Mouse (Mus musculus) liver, embryonic 14.5 days (tissue): Measurements from ENCODE around the gene Usp39. TPM values are rescaled to one million over a fixed set of nuclear protein-coding genes. Genes with fewer than 3 reads are reported as not detected.
A peak's percentile ranks its signal among the peaks of the same experiment; 100 is the strongest.

Experiments
- ATAC-seq: fragments of 200-750 bp; cut with Nextera tagmentation; 2 replicates; pipeline ENCODE4 v1.8.0; 2017; ENCODE audit warnings: moderate number of reproducible peaks, mild to moderate bottlenecking, moderate library complexity; ENCODE audit not compliant: insufficient read depth
- DNase-seq, 3 experiments: peaks; one replicate each; pipeline ENCODE4 v3.0.0-alpha.2; 2012 to 2013; ENCODE audit warnings: low read depth in 3 of 3, low spot score in 3 of 3
- H3K27ac ChIP-seq: fragments of 300-500 bp; sonication (generic); 2 replicates; pipeline ENCODE4 v1.5.1; 2014; ENCODE audit warnings: moderate library complexity, mild to moderate bottlenecking, control low read depth, inconsistent platforms
- H3K27me3 ChIP-seq: fragments of 300-500 bp; sonication (generic); 2 replicates; pipeline ENCODE4 v1.6.1; 2014; ENCODE audit warnings: mild to moderate bottlenecking, low read length, moderate library complexity; ENCODE audit not compliant: control insufficient read depth, insufficient read depth
- H3K36me3 ChIP-seq: fragments of 300-500 bp; sonication (generic); replicated peaks from 2 replicates; pipeline ENCODE4 v1.6.1; 2014; ENCODE audit warnings: low read depth; ENCODE audit not compliant: control insufficient read depth, insufficient read depth
- H3K4me1 ChIP-seq, 2 experiments: fragments of 200-500 bp in 1 of 2; fragments of 300-500 bp in 1 of 2; sonication (generic) in 1 of 2; replicated peaks; 2 replicates each; pipeline ENCODE4 v1.6.1; 2012 to 2014; ENCODE audit warnings: antibody characterized with exemption in 1 of 2, inconsistent platforms in 1 of 2, low read length in 1 of 2; ENCODE audit not compliant: control insufficient read depth in 2 of 2, insufficient read depth in 2 of 2
- H3K4me2 ChIP-seq: fragments of 300-500 bp; sonication (generic); 2 replicates; pipeline ENCODE4 v1.6.1; 2014; ENCODE audit warnings: low read depth, mild to moderate bottlenecking, control low read depth, moderate library complexity
- H3K4me3 ChIP-seq, 2 experiments: fragments of 200-500 bp in 1 of 2; fragments of 300-500 bp in 1 of 2; sonication (generic) in 1 of 2; 2 replicates each; pipeline ENCODE4 v1.5.1; 2012 to 2014; ENCODE audit warnings: low read depth in 2 of 2, low read length in 2 of 2, mild to moderate bottlenecking in 2 of 2, control low read depth in 1 of 2, inconsistent platforms in 1 of 2, moderate library complexity in 1 of 2; ENCODE audit not compliant: insufficient read depth in 1 of 2
- H3K9ac ChIP-seq: fragments of 300-500 bp; sonication (generic); replicated peaks from 2 replicates; pipeline ENCODE4 v1.6.1; 2014; ENCODE audit warnings: mild to moderate bottlenecking, control low read depth, moderate library complexity
- H3K9me3 ChIP-seq: fragments of 300-500 bp; sonication (generic); 2 replicates; pipeline ENCODE4 v1.6.1; 2016; ENCODE audit warnings: low read length, mixed read lengths; ENCODE audit not compliant: control insufficient read depth
- CTCF ChIP-seq: IDR thresholded peaks from 2 replicates; pipeline ENCODE4 v1.5.1; 2016; ENCODE audit warnings: antibody characterized with exemption, low read depth, control low read depth
- EP300 ChIP-seq: IDR thresholded peaks from 2 replicates; pipeline ENCODE4 v1.6.1; 2016; ENCODE audit warnings: antibody characterized with exemption, low read depth
- WGBS: fragments of 180-500 bp; shearing (Covaris S2); extraction: QIAGEN DNeasy Blood & Tissue Kit; methylation state at CpG from one replicate; pipeline ENCODE4 v1.1.7; 2014; ENCODE audit not compliant: insufficient replicate concordance; 5-methylcytosine and 5-hydroxymethylcytosine counted together
- polyA plus RNA-seq, 2 experiments: library from polyadenylated mRNA; depleted of rRNA in 1 of 2; stranded (reverse) in 1 of 2; unstranded in 1 of 2; fragments of >200 nt; fragmentation: Nextera tagmentation in 1 of 2; extraction: Ambion mirVana in 1 of 2; gene quantifications; 2 replicates each; pipeline versions ENCODE4 v1.2.1 to v1.2.3; 2012 to 2014

Gene Usp39
- polyA plus RNA-seq (2012; rRNA removed) = 23.9 and 32.7 TPM in 2 replicates
- polyA plus RNA-seq (2014; fragmentation: Nextera tagmentation; extraction: Ambion mirVana) = 49.6 and 58.7 TPM in 2 replicates

- no peaks in the 10 kb centered on the region for H3K9me3 ChIP-seq
- ATAC-seq (peak; percentile 85), DNase-seq (peak; percentile 91 to 95 (median 94))
- H3K27me3 ChIP-seq = no peaks in the 10 kb centered on the region
- peak within 1 kb of the TSS; percentile 83 for H3K9ac ChIP-seq
- H3K4me3 ChIP-seq = peak within 1 kb of the TSS; percentile 93 to 99
- H3K4me2 ChIP-seq = peak within 1 kb of the TSS; percentile 99
- H3K27ac ChIP-seq = peak within 1 kb of the TSS; percentile 70
- H3K36me3 ChIP-seq = peaks cover 19% of the 10 kb centered on the region
- TF ChIP-seq CTCF (peak; percentile 30; the same call in 1 of the 2 replicates), EP300 (no peak)
- peaks cover 24 to 31% of the 10 kb centered on the region in 2 experiments for H3K4me1 ChIP-seq
- under 1% methylated on average over 30 of the region's 30 CpGs for WGBS
These were observed at the start of gene Usp39 for GRCm38 (mm10) chr6:72345074-72345567. Gene Usp39 (minus strand): TSS chr6:72345184.

- WGBS = 85% methylated on average over 5 of the region's 5 CpGs
- ATAC-seq (no peak), DNase-seq (no peak)
- Histone ChIP-seq H3K9me3 (no peaks in the 10 kb centered on the region), H3K27ac (peak overlapping the region; percentile 31), H3K4me2 (peak overlapping the region; percentile 79), H3K4me3 (peak overlapping the region in 1 of 2 experiments; percentile 91; a peak in 2 of 4 replicates), H3K4me1 (peaks cover 24 to 37% of the 10 kb centered on the region in 2 experiments), H3K36me3 (peaks cover 9% of the 10 kb centered on the region; the same call in 1 of the 2 replicates), H3K27me3 (no peaks in the 10 kb centered on the region), H3K9ac (peak overlapping the region; percentile 23; the same call in 1 of the 2 replicates)
- TF ChIP-seq CTCF (peak; percentile 32; the same call in 1 of the 2 replicates), EP300 (no peak)
These were observed 47.4 kb upstream of the Usp39 start for GRCm38 (mm10) chr6:72392341-72392740.

GRCm38 (mm10) chr6:72390795-72391521 is 46.0 kb upstream of the Usp39 start:
- DNase-seq = peak in 2 of 3 experiments; percentile 58 to 62
- ATAC-seq = peak; percentile 60
- Histone ChIP-seq H3K4me2 (peak overlapping the region; percentile 79), H3K4me3 (peak overlapping the region; percentile 91 to 97), H3K9ac (peak overlapping the region; percentile 99), H3K9me3 (no peaks in the 10 kb centered on the region), H3K36me3 (peaks cover 18% of the 10 kb centered on the region), H3K4me1 (peaks cover 29 to 44% of the 10 kb centered on the region in 2 experiments), H3K27me3 (no peaks in the 10 kb centered on the region), H3K27ac (peak overlapping the region; percentile 99)
- TF ChIP-seq EP300 = no peak
- peak; percentile 40 for TF ChIP-seq CTCF
- under 1% methylated on average over 12 of the region's 12 CpGs for WGBS

- ATAC-seq = peak; percentile 49
- DNase-seq = peak in 2 of 3 experiments; percentile 58 to 72
- Histone ChIP-seq H3K4me3 (peak within 1 kb of the TSS; percentile 91 to 97), H3K36me3 (peaks cover 26% of the 10 kb centered on the region), H3K27me3 (no peaks in the 10 kb centered on the region), H3K9ac (peak within 1 kb of the TSS; percentile 99), H3K27ac (peak within 1 kb of the TSS; percentile 99), H3K4me1 (peaks cover 36 to 48% of the 10 kb centered on the region in 2 experiments), H3K9me3 (no peaks in the 10 kb centered on the region), H3K4me2 (peak within 1 kb of the TSS; percentile 79)
- TF ChIP-seq EP300 = no peak
- TF ChIP-seq CTCF = peak; percentile 66
- under 1% methylated on average over 33 of the region's 33 CpGs for WGBS
These were observed 45.2 kb upstream of the Usp39 start, which contains the start of gene Vamp8 for GRCm38 (mm10) chr6:72389941-72390771. Gene Vamp8 (minus strand): TSS chr6:72390703.
